Mouse (Mus musculus) myocyte (in vitro differentiated cells): ENCODE data around the gene Rapgef4.

Experiments used
- CEBPB ChIP-seq: IDR thresholded peaks from 2 replicates; pipeline ENCODE4 v1.6.1; 2011; ENCODE audit warnings: mild to moderate bottlenecking, moderate library complexity; ENCODE audit not compliant: poor library complexity, insufficient read depth, severe bottlenecking
- E2F4 ChIP-seq: IDR thresholded peaks from one replicate; pipeline ENCODE4 v1.6.1; 2011; ENCODE audit warnings: mild to moderate bottlenecking, control low read depth, moderate library complexity; ENCODE audit not compliant: insufficient read depth
- MYOD1 ChIP-seq, 3 experiments: IDR thresholded peaks; one replicate each; pipeline ENCODE4 v1.6.1; 2011; ENCODE audit warnings: control low read depth in 2 of 3, low read depth in 2 of 3, mild to moderate bottlenecking in 2 of 3, moderate library complexity in 1 of 3; ENCODE audit not compliant: insufficient read length in 2 of 3, control insufficient read depth in 1 of 3
- POLR2A ChIP-seq: IDR thresholded peaks from one replicate; pipeline ENCODE4 v1.6.1; 2011; ENCODE audit warnings: low read depth, mild to moderate bottlenecking, control low read depth, moderate library complexity; ENCODE audit not compliant: insufficient read length
- POLR2AphosphoS2 ChIP-seq: IDR thresholded peaks from one replicate; pipeline ENCODE4 v1.6.1; 2011; ENCODE audit warnings: low read depth, control low read depth; ENCODE audit not compliant: insufficient read length
- TCF3 ChIP-seq: IDR thresholded peaks from one replicate; pipeline ENCODE4 v1.6.1; 2011; ENCODE audit warnings: low read depth, control low read depth; ENCODE audit not compliant: insufficient read length
- USF1 ChIP-seq: IDR thresholded peaks from one replicate; pipeline ENCODE4 v1.6.1; 2011; ENCODE audit warnings: low read depth, mild to moderate bottlenecking, control low read depth, moderate library complexity

GRCm38 (mm10) chr2:72090061-72090460 is 109.0 kb downstream of the Rapgef4 start:
- TF ChIP-seq POLR2A (no peak), MYOD1 (IDR thresholded peaks at IDR 0.05; ENCODE audit: control insufficient read depth in 1 of 3, insufficient read length in 2 of 3, low read depth in 2 of 3) (no peak), E2F4 (no peak), POLR2AphosphoS2 (no peak), USF1 (no peak), CEBPB (no peak), TCF3 (no peak)
